Mouse (Mus musculus) ES-E14 (cell line): ENCODE measurements at regions not wholly inside any gene's neighbourhood (a gene's known extent, or its start where the extent isn't known, plus 50 kb on each side); places are given as distances from the start of the nearest gene placed in this dataset.
A peak's percentile ranks its signal among the peaks of the same experiment; 100 is the strongest.

Source experiments
- DNase-seq: peaks from one replicate; pipeline ENCODE4 v3.0.0-alpha.2; 2013; ENCODE audit warnings: low read depth, low spot score
- H3K27ac ChIP-seq: 2 replicates; pipeline ENCODE4 v1.5.1; 2012; ENCODE audit warnings: low read depth, mild to moderate bottlenecking, low read length, moderate library complexity, mixed read lengths; ENCODE audit not compliant: poor library complexity, insufficient read depth, severe bottlenecking
- H3K36me3 ChIP-seq: 2 replicates; pipeline ENCODE4 v1.6.1; 2012; ENCODE audit warnings: mild to moderate bottlenecking, low read length, moderate library complexity, mixed read lengths; ENCODE audit not compliant: control insufficient read depth, poor library complexity, insufficient read depth, severe bottlenecking
- H3K4me1 ChIP-seq, 2 experiments: fragments of 150-350 bp in 1 of 2; sonication (generic) in 1 of 2; 2 replicates each; pipeline ENCODE4 v1.6.1; 2012; ENCODE audit warnings: low read length in 2 of 2, mild to moderate bottlenecking in 1 of 2, mixed read lengths in 1 of 2; ENCODE audit not compliant: control insufficient read depth in 2 of 2, insufficient read depth in 2 of 2, poor library complexity in 1 of 2
- H3K4me3 ChIP-seq, 2 experiments: fragments of 150-350 bp in 1 of 2; sonication (generic) in 1 of 2; 2 replicates each; pipeline ENCODE4 v1.5.1; 2012; ENCODE audit warnings: low read length in 2 of 2, low read depth in 1 of 2, mild to moderate bottlenecking in 1 of 2, mixed read lengths in 1 of 2; ENCODE audit not compliant: insufficient read depth in 1 of 2, poor library complexity in 1 of 2, severe bottlenecking in 1 of 2
- H3K9ac ChIP-seq: 2 replicates; pipeline ENCODE4 v1.6.1; 2012; ENCODE audit warnings: low read depth, mild to moderate bottlenecking, low read length, mixed read lengths; ENCODE audit not compliant: poor library complexity, insufficient read depth, severe bottlenecking
- H3K9me3 ChIP-seq: fragments of 150-350 bp; sonication (generic); 2 replicates; pipeline ENCODE4 v1.6.1; 2012; ENCODE audit warnings: low read depth, mild to moderate bottlenecking, low read length; ENCODE audit not compliant: control insufficient read depth, insufficient read depth
- CHD2 ChIP-seq: IDR thresholded peaks from 2 replicates; pipeline ENCODE4 v1.6.1; 2014; ENCODE audit warnings: mild to moderate bottlenecking, low read depth, low read length, inconsistent platforms
- HCFC1 ChIP-seq: IDR thresholded peaks from 2 replicates; pipeline ENCODE4 v1.6.1; 2012; ENCODE audit warnings: low read length, inconsistent platforms, borderline replicate concordance; ENCODE audit not compliant: insufficient read depth
- MAFK ChIP-seq: IDR thresholded peaks from 2 replicates; pipeline ENCODE4 v1.6.1; 2014; ENCODE audit warnings: mild to moderate bottlenecking, low read depth, low read length, inconsistent platforms; ENCODE audit not compliant: insufficient read depth
- ZC3H11A ChIP-seq: IDR thresholded peaks from 2 replicates; pipeline ENCODE4 v1.6.1; 2012; ENCODE audit warnings: low read depth, mild to moderate bottlenecking, inconsistent platforms, low read length, borderline replicate concordance
- ZNF384 ChIP-seq: IDR thresholded peaks from 2 replicates; pipeline ENCODE4 v1.6.1; 2012; ENCODE audit warnings: low read depth, low read length, inconsistent platforms
- in situ Hi-C, 2 experiments: fragments of 600-800 bp; cut with MboI; formaldehyde crosslinking; loops; one replicate each; pipeline ENCODE4 v1.15.1; 2025; ENCODE audit warnings: low sequenced_read_pairs in 2 of 2, inconsistent platforms in 1 of 2; ENCODE audit not compliant: unreplicated experiment in 2 of 2

- in situ Hi-C loops = no loop called here
- no peaks in the 10 kb centered on the region for H3K36me3 ChIP-seq
- TF ChIP-seq HCFC1 = no peak
- no peak for TF ChIP-seq CHD2
- no peak for TF ChIP-seq ZC3H11A
- no peak for TF ChIP-seq MAFK
- no peak for TF ChIP-seq ZNF384
- H3K9me3 ChIP-seq = no peaks in the 10 kb centered on the region
- no peaks in the 10 kb centered on the region for H3K4me1 ChIP-seq
- no peak overlapping the region for H3K27ac ChIP-seq
- no peak overlapping the region for H3K4me3 ChIP-seq
- no peak for DNase-seq
- H3K9ac ChIP-seq = no peak overlapping the region
These were observed 293.5 kb upstream of the Tom1l1 start for GRCm38 (mm10) chr11:90981626-90982025.

- Histone ChIP-seq H3K36me3 (no peaks in the 10 kb centered on the region), H3K9me3 (no peaks in the 10 kb centered on the region), H3K27ac (no peak overlapping the region), H3K9ac (no peak overlapping the region), H3K4me3 (no peak overlapping the region), H3K4me1 (no peaks in the 10 kb centered on the region)
- no peak for DNase-seq
- TF ChIP-seq HCFC1 (no peak), ZNF384 (no peak), MAFK (peak; percentile 66), CHD2 (no peak), ZC3H11A (no peak)
- in situ Hi-C loops = no loop called here
These were observed 290.1 kb upstream of the Tom1l1 start for GRCm38 (mm10) chr11:90978234-90978633.

- H3K4me3 ChIP-seq = no peak overlapping the region
- no peak overlapping the region for H3K27ac ChIP-seq
- no peak for DNase-seq
These were observed 252.9 kb upstream of the Tom1l1 start for GRCm38 (mm10) chr11:90941076-90941475.

GRCm38 (mm10) chr11:90925738-90926137 is 237.6 kb upstream of the Tom1l1 start:
- H3K27ac ChIP-seq = no peak overlapping the region
- H3K9ac ChIP-seq = no peak overlapping the region
- no peak overlapping the region for H3K4me3 ChIP-seq
- H3K4me1 ChIP-seq = no peaks in the 10 kb centered on the region
- H3K9me3 ChIP-seq = no peaks in the 10 kb centered on the region
- TF ChIP-seq CHD2 (no peak), MAFK (no peak), ZNF384 (no peak), HCFC1 (no peak), ZC3H11A (no peak)
- in situ Hi-C loops = no loop called here
- no peaks in the 10 kb centered on the region for H3K36me3 ChIP-seq
- DNase-seq = no peak

More at GRCm38 (mm10) chr11:90941076-90941475, 252.9 kb upstream of the Tom1l1 start:
- no peak for TF ChIP-seq CHD2
- no peak for TF ChIP-seq HCFC1
- no peak for TF ChIP-seq ZC3H11A
- TF ChIP-seq MAFK = no peak
- H3K36me3 ChIP-seq = no peaks in the 10 kb centered on the region
- H3K9ac ChIP-seq = no peak overlapping the region
- no peaks in the 10 kb centered on the region for H3K9me3 ChIP-seq
- in situ Hi-C loops = no loop called here
- no peaks in the 10 kb centered on the region for H3K4me1 ChIP-seq

- no peaks in the 10 kb centered on the region for H3K9me3 ChIP-seq
- H3K27ac ChIP-seq = no peak overlapping the region
- no peak for DNase-seq
- H3K36me3 ChIP-seq = no peaks in the 10 kb centered on the region
- no peaks in the 10 kb centered on the region for H3K4me1 ChIP-seq
- TF ChIP-seq ZC3H11A (no peak), ZNF384 (no peak), MAFK (no peak), HCFC1 (no peak), CHD2 (no peak)
- H3K4me3 ChIP-seq = no peak overlapping the region
- in situ Hi-C loops = no loop called here
- no peak overlapping the region for H3K9ac ChIP-seq
These were observed 229.6 kb upstream of the Tom1l1 start for GRCm38 (mm10) chr11:90917782-90918181.
